Mouse (Mus musculus): Measurements from ENCODE around the gene Tlk1.

The Tlk1 gene

DNA sequence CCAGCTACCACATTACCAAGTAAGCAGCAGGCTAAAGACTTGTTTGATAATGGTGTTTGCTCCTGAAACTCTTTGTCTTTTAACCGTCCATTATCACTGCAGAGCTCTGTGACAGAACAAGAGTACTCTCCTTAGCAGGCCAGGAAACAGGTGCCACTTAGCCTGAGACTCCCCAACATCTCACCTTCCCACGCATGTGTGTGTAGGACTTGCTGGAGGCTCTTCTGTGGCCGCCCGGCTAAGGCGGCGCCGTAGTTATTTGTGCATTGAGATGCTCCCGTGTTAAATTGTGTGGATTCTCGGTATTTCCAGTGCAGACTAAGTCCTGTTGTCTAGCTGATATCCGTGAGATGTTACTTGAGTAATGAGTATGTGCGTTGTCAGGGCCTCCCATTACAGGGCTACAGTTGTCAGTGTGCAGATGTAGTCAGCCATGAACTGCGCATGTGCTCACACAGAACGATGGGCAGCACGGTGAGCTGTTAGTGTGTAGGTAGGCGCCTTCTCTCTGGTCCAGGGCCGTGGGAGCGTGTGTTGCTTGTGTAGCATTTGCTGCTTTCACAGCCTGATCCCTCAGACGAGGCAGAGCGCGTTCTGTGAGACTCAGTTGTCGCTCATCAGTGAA is 137.0 kb downstream of the Tlk1 start:
- in situ Hi-C loops (cut with MboI, MseI): no loop called here

DNA sequence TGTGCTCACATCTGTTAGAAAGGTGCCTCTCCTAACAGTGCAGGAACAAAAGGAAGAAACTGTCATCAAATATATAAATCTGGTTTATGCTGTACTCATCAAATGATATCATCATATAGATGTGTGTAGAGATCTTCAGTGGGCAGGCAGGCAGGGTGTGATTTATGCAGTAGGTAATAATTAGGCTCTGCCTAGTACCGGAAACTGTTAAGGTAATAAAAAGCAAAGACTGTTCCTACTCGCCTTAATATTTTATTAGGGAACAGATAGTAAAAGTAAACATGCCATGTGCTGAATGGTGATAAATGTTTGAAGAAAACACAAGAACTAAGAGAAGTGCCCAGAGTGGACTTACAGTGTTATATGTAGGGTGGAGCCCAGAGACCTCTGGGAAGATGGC is 143.2 kb downstream of the Tlk1 start:
- in situ Hi-C loops (cut with MboI, MseI): no loop called here

- in situ Hi-C loops (cut with MboI, MseI): no loop called here
Observed at GRCm38 (mm10) chr2:70673445-70674126, 151.9 kb downstream of the Tlk1 start.

GRCm38 (mm10) chr2:70672476-70672875 is 153.1 kb downstream of the Tlk1 start:
- in situ Hi-C loops (cut with MboI, MseI): no loop called here

- in situ Hi-C loops (cut with MboI, MseI): no loop called here
Observed at GRCm38 (mm10) chr2:70669896-70670295, 155.6 kb downstream of the Tlk1 start.

DNA sequence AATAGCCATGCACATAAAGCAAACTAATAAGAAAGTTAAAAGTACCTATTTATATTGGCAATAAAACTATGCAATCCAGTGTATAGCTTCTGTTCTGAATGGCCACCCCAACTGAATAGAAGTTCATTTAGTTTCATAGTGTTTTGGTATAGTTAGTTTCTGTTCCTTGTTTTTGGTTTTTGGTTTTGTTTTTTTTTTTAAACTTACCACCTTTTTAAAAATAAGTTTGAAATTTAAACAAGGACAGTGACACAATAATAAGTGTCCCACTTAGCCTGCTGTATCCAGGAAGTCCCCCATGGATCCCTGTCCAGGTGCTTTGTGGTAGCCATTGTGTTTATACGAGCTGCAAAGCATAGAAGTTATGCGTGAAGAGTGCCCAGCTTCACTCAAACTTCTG is 156.3 kb downstream of the Tlk1 start:
- in situ Hi-C loops (cut with MboI, MseI): no loop called here

- in situ Hi-C loops (cut with MboI, MseI): no loop called here
Observed at GRCm38 (mm10) chr2:70667016-70667415, 158.5 kb downstream of the Tlk1 start.

DNA sequence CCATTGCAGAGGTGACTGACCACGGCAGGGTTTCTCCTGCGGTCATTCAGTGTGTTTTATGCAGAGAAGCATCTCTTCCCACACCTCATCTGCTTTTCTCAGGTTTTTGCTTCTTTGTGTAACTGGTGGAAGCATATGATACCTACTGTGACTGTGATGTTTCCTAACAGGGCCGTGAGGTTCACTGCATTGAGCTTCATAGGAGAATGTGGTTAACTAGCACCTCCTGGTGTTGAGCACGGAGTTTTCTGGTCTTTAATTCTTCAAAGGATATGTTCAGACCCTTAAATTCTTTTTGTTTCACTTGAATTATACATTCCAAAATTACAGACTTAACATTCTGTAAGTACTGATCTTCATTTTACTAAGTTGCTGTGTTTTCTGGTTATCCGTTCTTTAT is 161.8 kb downstream of the Tlk1 start:
- in situ Hi-C loops (cut with MboI, MseI): no loop called here
